Mouse (Mus musculus) hindbrain, embryonic 16.5 days (tissue): Measurements from ENCODE around the gene Itgb3. TPM values are rescaled to one million over a fixed set of nuclear protein-coding genes. Genes with fewer than 3 reads are reported as not detected.

Experiments
- ATAC-seq: fragments of 200-750 bp; cut with Nextera tagmentation; 2 replicates; pipeline ENCODE4 v1.8.0; 2017; ENCODE audit warnings: moderate TSS enrichment, moderate library complexity
- H3K27ac ChIP-seq: fragments of 300-500 bp; sonication (generic); 2 replicates; pipeline ENCODE4 v1.5.1; 2014; ENCODE audit warnings: low read depth, mild to moderate bottlenecking, control low read depth, low read length, moderate library complexity
- H3K27me3 ChIP-seq: fragments of 300-500 bp; sonication (generic); replicated peaks from 2 replicates; pipeline ENCODE4 v1.6.1; 2014; ENCODE audit warnings: low read length; ENCODE audit not compliant: control insufficient read depth, insufficient read depth
- H3K36me3 ChIP-seq: fragments of 300-500 bp; sonication (generic); 2 replicates; pipeline ENCODE4 v1.6.1; 2014; ENCODE audit warnings: mild to moderate bottlenecking, low read length, moderate library complexity, mixed read lengths; ENCODE audit not compliant: control insufficient read depth, insufficient read depth
- H3K4me1 ChIP-seq: fragments of 300-500 bp; sonication (generic); 2 replicates; pipeline ENCODE4 v1.6.1; 2014; ENCODE audit warnings: low read depth, low read length; ENCODE audit not compliant: control insufficient read depth, insufficient read depth
- H3K4me2 ChIP-seq: fragments of 300-500 bp; sonication (generic); 2 replicates; pipeline ENCODE4 v1.6.1; 2014; ENCODE audit warnings: mild to moderate bottlenecking, low read length, control low read depth, moderate library complexity
- H3K4me3 ChIP-seq: fragments of 300-500 bp; sonication (generic); 2 replicates; pipeline ENCODE4 v1.5.1; 2014; ENCODE audit warnings: mild to moderate bottlenecking, low read length, control low read depth, moderate library complexity
- H3K9ac ChIP-seq: fragments of 300-500 bp; sonication (generic); 2 replicates; pipeline ENCODE4 v1.6.1; 2014; ENCODE audit warnings: low read depth, mild to moderate bottlenecking, control low read depth, low read length, moderate library complexity
- H3K9me3 ChIP-seq: fragments of 300-500 bp; sonication (generic); 2 replicates; pipeline ENCODE4 v1.6.1; 2014; ENCODE audit warnings: mild to moderate bottlenecking, low read length, moderate library complexity; ENCODE audit not compliant: control insufficient read depth
- WGBS: fragments of 180-500 bp; shearing (Covaris S2); extraction: QIAGEN DNeasy Blood & Tissue Kit; methylation state at CpG from one replicate; pipeline ENCODE4 v1.1.7; 2014; 5-methylcytosine and 5-hydroxymethylcytosine counted together
- polyA plus RNA-seq: library from polyadenylated mRNA; unstranded; fragments of >200 nt; fragmentation: Nextera tagmentation; extraction: Ambion mirVana; gene quantifications from 2 replicates; pipeline ENCODE4 v1.2.1, GENCODE M21; 2015

The Itgb3 gene
- polyA plus RNA-seq, 1 experiment from 2014 or later = 1.6 TPM

GRCm38 (mm10) chr11:104580091-104580490 is 27.7 kb upstream of the Itgb3 start:
- 61% methylated on average over 6 of the region's 6 CpGs for WGBS
- Histone ChIP-seq H3K27ac (no peak overlapping the region), H3K36me3 (no peaks in the 10 kb centered on the region), H3K4me3 (no peak overlapping the region), H3K4me2 (no peak overlapping the region), H3K9me3 (no peaks in the 10 kb centered on the region), H3K4me1 (peaks cover 2% of the 10 kb centered on the region; the same call in 1 of the 2 replicates), H3K27me3 (no peaks in the 10 kb centered on the region), H3K9ac (no peak overlapping the region)
- ATAC-seq = no peak

- no peaks in the 10 kb centered on the region for H3K36me3 ChIP-seq
- 96% methylated on average over 5 of the region's 5 CpGs for WGBS
- peaks cover 2% of the 10 kb centered on the region; the same call in 1 of the 2 replicates for H3K4me1 ChIP-seq
- H3K9ac ChIP-seq = no peak overlapping the region
- no peaks in the 10 kb centered on the region for H3K27me3 ChIP-seq
- H3K4me3 ChIP-seq = no peak overlapping the region
- H3K9me3 ChIP-seq = no peaks in the 10 kb centered on the region
- ATAC-seq = no peak
- no peak overlapping the region for H3K27ac ChIP-seq
- H3K4me2 ChIP-seq = no peak overlapping the region
Measured at GRCm38 (mm10) chr11:104580606-104581005, 27.2 kb upstream of the Itgb3 start.

- 64% methylated on average over 18 of the region's 18 CpGs for WGBS
- Histone ChIP-seq H3K9me3 (no peaks in the 10 kb centered on the region), H3K27me3 (no peaks in the 10 kb centered on the region), H3K4me1 (peaks cover 2% of the 10 kb centered on the region; the same call in 1 of the 2 replicates), H3K4me2 (peak overlapping the region; percentile 7; the same call in 1 of the 2 replicates), H3K27ac (no peak overlapping the region), H3K9ac (no peak overlapping the region), H3K36me3 (no peaks in the 10 kb centered on the region), H3K4me3 (no peak overlapping the region)
- ATAC-seq = no peak
Measured at GRCm38 (mm10) chr11:104581446-104582307, 26.1 kb upstream of the Itgb3 start.

GRCm38 (mm10) chr11:104582308-104582606 is 25.5 kb upstream of the Itgb3 start:
- Histone ChIP-seq H3K27ac (no peak overlapping the region), H3K4me1 (peaks cover 2% of the 10 kb centered on the region; the same call in 1 of the 2 replicates), H3K4me3 (no peak overlapping the region), H3K4me2 (no peak overlapping the region), H3K9ac (no peak overlapping the region), H3K27me3 (no peaks in the 10 kb centered on the region), H3K36me3 (no peaks in the 10 kb centered on the region), H3K9me3 (no peaks in the 10 kb centered on the region)
- no peak for ATAC-seq
- WGBS = 93% methylated on average over 2 of the region's 2 CpGs

GRCm38 (mm10) chr11:104582630-104583364 is 25.0 kb upstream of the Itgb3 start:
- peaks cover 2% of the 10 kb centered on the region; the same call in 1 of the 2 replicates for H3K4me1 ChIP-seq
- ATAC-seq = no peak
- 59% methylated on average over 13 of the region's 13 CpGs for WGBS
- no peak overlapping the region for H3K9ac ChIP-seq
- no peak overlapping the region for H3K27ac ChIP-seq
- no peaks in the 10 kb centered on the region for H3K27me3 ChIP-seq
- H3K4me3 ChIP-seq = no peak overlapping the region
- no peak overlapping the region for H3K4me2 ChIP-seq
- H3K36me3 ChIP-seq = no peaks in the 10 kb centered on the region
- no peaks in the 10 kb centered on the region for H3K9me3 ChIP-seq

GRCm38 (mm10) chr11:104585495-104585894 is 22.3 kb upstream of the Itgb3 start:
- ATAC-seq = no peak
- H3K4me3 ChIP-seq = no peak overlapping the region
- no peaks in the 10 kb centered on the region for H3K27me3 ChIP-seq
- H3K36me3 ChIP-seq = no peaks in the 10 kb centered on the region
- 76% methylated on average over 5 of the region's 5 CpGs for WGBS
- H3K9me3 ChIP-seq = peaks cover 5% of the 10 kb centered on the region; the same call in 1 of the 2 replicates
- no peak overlapping the region for H3K9ac ChIP-seq
- H3K27ac ChIP-seq = no peak overlapping the region
- no peak overlapping the region for H3K4me2 ChIP-seq
- no peaks in the 10 kb centered on the region for H3K4me1 ChIP-seq

- Histone ChIP-seq H3K4me2 (no peak overlapping the region), H3K4me1 (no peaks in the 10 kb centered on the region), H3K9ac (no peak overlapping the region), H3K27ac (no peak overlapping the region), H3K36me3 (no peaks in the 10 kb centered on the region), H3K27me3 (no peaks in the 10 kb centered on the region), H3K4me3 (no peak overlapping the region), H3K9me3 (peaks cover 5% of the 10 kb centered on the region; the same call in 1 of the 2 replicates)
- no peak for ATAC-seq
- WGBS = 99% methylated on average over 9 of the region's 9 CpGs
Measured at GRCm38 (mm10) chr11:104587904-104588303, 19.9 kb upstream of the Itgb3 start.

- no peak overlapping the region for H3K4me2 ChIP-seq
- no peaks in the 10 kb centered on the region for H3K27me3 ChIP-seq
- no peak for ATAC-seq
- no peak overlapping the region for H3K9ac ChIP-seq
- 87% methylated on average over 2 of the region's 2 CpGs for WGBS
- H3K9me3 ChIP-seq = peaks cover 5% of the 10 kb centered on the region; the same call in 1 of the 2 replicates
- no peak overlapping the region for H3K4me3 ChIP-seq
- H3K36me3 ChIP-seq = no peaks in the 10 kb centered on the region
- no peaks in the 10 kb centered on the region for H3K4me1 ChIP-seq
- no peak overlapping the region for H3K27ac ChIP-seq
Measured at GRCm38 (mm10) chr11:104588513-104588912, 19.3 kb upstream of the Itgb3 start.

GRCm38 (mm10) chr11:104589570-104589969 is 18.2 kb upstream of the Itgb3 start:
- 83% methylated on average over 1 of the region's 1 CpGs for WGBS
- no peak overlapping the region for H3K9ac ChIP-seq
- H3K4me3 ChIP-seq = no peak overlapping the region
- H3K4me2 ChIP-seq = no peak overlapping the region
- H3K4me1 ChIP-seq = no peaks in the 10 kb centered on the region
- ATAC-seq = no peak
- H3K27me3 ChIP-seq = no peaks in the 10 kb centered on the region
- no peak overlapping the region for H3K27ac ChIP-seq
- peaks cover 5% of the 10 kb centered on the region; the same call in 1 of the 2 replicates for H3K9me3 ChIP-seq
- H3K36me3 ChIP-seq = no peaks in the 10 kb centered on the region
